Mouse (Mus musculus): Measurements from ENCODE around the gene Ccr2.
"Not testable (repeated sequence)": the region's sequence is repeated elsewhere in the genome, so short reads cannot be mapped to it uniquely, and the experiment has no call there.

Ccr2 gene

DNA sequence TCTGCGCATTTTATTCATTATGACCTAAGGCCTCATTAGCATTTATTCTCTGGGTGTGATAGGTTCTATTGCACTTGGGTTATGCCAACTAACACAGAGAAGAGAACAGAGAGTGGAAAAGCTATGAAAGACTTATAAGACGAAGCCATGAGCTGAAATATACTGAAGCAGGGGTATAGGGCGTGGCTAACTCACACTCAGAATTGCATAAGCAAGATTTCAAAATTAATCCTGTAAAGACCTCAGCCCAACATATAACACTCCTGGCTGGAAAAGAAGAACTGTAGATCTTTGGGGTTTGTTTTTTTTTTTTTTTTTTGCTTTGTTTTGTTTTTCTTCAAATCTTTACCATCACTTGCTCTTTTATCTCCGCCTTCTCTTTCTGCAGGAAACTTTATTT is at the start of gene Ccr2:
Ccr2 (plus strand) TSS at position 228 of the 400 bp plus-strand sequence.
- no peak for DNase-seq (ENCODE audit: low spot score)

DNA sequence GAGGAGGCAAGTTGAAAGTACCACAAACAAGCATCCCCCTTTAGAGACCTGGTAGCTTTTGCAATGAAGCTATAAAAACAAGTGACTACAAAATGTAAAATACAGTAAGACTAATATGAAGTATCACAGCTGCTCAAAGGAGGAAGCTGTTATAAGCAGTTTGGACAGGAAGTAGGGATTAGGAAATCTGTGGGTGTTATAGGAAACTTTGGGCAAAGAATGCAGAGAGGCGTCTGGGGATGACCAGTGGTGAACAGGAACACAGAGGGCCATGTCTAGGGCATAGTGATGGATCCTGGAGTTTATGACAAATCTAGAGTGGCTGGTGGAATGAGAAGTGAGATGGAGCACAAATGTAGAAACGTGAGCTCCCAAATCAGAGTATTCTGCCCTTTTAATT is 48.2 kb upstream of the Ccr2 start:
- no peak for DNase-seq (ENCODE audit: low spot score)

DNA sequence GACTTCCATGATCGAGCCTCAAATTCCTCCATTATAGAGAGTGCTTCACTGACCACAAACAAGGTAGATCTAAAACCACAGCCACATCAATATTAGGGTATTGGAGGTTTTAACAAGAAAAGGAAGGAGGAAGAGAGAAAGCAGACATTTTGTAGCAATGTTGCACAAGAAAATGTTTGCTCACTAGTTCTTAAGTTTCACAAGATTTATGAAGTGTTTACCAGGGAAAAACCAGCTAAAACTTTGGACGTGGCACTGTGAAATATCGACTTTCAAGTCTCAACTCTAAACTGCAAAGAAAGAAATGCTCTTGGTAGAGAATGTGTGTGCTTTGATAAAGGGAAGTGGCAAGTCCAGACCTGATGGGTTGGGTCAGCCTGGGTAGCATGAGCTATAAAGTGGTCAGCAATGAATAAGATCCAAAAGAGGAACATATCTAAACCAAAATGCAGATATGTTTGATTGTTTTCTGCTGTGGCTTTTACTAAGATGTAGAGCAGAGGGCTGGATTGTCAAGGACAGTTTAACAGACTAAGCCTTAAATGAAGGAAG is 45.5 kb upstream of the Ccr2 start:
- no peak for DNase-seq (ENCODE audit: low spot score)

DNA sequence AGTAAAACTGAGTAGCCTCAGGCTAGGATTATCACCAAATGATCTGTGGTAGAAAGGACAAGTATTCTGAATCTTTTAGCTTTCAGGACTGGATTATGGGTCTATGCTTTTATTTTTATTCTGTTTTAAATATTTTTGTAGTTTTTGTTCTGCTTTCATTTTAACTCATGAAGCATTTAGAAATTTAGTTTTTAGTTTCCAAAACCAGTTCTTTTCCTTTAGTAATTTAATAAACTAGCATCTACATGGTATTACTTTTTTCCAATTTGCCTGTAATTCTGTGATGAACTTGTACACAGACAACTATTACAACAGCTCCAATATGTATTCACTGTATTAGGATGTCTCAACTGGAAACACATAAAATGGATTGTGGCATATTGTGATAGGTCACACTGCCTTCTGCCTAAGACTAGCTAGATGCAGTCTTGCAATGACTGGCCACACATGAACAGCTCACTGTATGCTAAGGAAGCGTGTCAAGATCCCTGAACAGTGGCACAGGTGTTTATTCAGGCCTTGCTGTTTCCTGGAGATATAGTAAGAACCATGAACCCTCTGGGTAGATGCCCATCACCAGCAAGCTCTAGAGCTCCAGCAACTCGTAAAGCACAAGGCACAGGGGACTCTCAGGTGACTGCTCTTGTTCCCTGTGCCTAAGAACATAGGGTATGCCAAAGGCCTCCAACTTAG is 41.9 kb upstream of the Ccr2 start:
- DNase-seq (ENCODE audit: low spot score): no peak

DNA sequence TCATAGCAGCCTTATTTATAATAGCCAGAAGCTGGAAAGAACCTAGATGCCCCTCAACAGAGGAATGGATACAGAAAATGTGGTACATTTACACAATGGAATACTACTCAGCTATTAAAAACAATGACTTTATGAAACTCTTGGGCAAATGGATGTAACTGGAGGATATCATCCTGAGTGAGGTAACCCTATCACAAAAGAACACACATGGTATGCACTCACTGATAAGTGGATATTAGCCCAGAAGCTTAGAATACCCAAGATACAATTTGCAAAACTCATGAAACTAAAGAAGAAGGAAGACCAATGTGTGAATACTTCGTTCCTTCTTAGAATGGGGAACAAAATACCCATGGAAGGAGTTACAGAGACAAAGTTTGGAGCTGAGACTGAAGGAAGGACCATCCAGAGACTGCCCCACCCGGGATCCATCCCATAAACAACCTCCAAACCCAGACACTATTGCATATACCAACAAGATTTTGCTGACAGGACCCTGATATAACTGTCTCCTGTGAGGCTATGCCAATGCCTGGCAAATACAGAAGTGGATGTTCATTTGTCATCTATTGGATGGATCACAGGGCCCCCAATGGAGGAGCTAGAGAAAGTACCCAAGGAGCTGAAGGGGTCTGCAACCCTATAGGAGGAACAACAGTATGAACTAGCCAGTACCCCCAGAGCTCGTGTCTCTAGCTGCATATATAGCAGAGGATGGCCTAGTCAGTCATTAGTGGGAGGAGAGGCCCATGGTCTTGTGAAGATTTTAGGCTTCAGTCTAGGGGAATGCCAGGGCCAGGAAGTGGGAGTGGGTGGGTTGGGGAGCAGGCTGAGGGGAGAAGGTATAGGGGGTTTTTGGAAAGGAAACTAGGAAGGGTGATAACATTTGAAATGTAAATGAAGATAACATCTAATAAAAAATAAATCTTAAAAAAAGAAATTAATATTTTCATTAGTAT is 40.0 kb upstream of the Ccr2 start:
- not testable (repeated sequence) for DNase-seq (ENCODE audit: low spot score)

DNA sequence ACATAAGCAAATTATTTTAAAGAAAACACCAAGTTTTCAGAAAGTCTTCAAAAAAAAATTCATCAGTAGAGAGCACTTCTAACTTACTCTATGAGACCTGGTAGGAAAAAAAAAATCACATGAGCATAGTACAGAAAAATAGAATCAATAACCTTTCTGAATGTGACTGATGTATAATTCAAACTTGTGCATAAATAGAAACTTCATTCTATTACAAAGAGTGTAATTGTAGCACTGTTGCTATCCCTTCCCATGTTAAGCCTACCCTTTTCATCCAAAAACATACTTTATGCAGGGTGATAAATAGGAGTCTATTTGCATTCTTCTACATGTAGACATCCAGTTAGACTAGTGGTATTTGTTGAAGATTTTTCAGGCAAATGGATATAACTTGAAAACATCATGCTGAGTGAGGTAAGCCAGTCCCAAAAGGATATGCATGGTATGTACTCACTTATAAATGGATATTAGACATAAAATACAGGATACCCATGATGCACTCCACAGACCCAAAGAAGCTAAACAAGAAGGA is 35.1 kb upstream of the Ccr2 start:
- DNase-seq (ENCODE audit: low spot score): no peak

DNA sequence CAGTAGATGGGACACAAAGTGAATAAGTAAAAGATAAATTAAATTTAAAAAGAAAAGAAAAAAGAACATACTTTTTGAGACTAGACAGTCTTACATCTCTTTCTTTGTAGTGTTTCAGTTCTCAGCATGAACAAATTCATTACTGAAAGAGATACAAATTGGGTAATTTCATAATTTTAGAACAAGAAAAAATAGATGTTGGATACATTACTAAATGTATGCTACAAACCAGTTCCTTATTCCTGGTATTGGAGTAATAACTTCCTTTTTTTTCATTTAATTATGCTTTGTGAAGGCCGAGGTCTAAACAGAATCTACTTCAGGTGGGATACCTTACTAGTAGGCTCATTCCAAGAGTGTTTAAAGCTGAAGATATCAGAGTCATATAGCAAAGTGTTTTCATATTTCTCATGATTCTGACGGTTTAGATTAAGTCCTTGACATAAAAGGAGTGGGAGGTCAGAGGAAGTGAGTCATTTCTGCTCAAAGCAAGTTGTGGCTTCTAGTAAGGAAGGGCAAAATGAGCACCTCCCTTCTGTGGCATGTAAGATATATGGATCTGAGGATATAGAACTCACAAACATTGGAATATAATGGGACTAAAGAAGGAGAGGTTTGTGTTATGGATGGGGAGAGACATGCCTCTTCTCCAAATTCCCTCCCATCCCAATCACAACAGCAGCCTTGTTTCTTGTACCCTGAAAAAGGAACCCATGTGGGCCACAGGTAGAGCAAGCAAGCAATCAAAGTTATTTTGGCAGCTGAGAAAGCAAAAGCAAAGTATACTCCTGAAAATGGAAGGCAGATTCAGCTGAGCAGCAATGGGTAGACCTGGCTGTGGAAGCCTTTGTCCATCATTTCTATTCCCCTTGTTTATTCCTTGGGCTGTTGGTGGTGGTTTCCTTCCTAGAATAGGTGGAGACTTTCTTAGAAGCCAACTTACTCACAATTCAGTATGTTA is 33.4 kb upstream of the Ccr2 start:
- no peak for DNase-seq (ENCODE audit: low spot score)

DNA sequence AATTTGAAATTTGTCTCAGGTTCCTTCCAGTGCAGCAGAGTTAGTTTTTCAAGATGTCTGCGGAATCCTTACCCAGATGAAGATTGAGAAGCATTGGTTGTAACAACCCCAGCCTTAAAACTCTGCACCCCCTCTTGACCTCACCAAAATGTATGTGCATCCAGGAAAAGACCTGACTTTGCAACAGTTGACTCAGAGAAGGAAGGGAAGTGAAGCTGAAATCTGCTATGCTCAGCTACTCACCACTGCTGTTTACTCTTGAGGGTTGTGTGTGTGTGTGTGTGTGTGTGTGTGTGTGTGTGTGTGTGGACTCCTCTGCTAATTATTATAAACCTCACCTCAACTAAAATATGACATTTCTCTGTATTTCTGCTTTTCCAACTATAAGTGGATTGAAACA is 30.2 kb upstream of the Ccr2 start:
- DNase-seq (ENCODE audit: low spot score): no peak

DNA sequence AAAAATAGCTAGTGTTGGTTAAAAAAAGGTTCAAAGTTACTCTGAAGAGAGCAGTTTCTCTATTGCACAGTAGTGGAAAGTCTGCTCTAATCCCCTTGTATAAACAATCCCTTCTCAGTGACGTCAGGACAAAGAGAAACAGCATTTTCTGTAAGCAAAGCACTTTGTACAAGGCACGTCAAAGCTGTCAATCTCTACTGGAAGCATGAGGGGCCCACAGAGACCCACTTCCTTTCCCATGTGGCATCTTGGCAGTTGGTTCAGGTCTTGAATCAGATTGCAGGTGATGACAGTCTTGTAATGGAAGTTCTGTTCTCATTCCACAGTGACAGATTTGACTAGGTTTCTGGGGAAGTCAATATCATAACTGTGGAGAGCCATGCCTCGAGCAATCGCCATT is 21.9 kb upstream of the Ccr2 start:
- no peak for DNase-seq (ENCODE audit: low spot score)

DNA sequence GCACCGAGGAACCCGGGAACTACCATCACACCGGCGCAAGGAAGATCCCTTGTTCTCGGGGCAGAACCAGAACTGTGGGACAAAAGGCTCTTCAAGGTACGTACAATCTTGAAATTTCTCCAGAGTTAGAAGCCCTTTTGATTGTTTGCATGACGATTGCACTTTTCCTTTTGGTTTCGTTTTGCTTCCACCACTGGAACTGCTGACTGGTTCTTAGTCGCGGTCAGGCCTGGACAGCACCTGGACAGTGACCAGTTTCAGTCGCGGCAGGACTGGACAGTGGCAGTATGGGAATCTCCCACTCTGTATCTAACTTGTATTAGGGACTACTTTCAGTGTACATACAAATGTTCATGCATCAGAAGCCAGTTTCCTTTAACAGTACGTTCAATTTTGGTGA is 21.3 kb upstream of the Ccr2 start:
- DNase-seq (ENCODE audit: low spot score): not testable (repeated sequence)

DNA sequence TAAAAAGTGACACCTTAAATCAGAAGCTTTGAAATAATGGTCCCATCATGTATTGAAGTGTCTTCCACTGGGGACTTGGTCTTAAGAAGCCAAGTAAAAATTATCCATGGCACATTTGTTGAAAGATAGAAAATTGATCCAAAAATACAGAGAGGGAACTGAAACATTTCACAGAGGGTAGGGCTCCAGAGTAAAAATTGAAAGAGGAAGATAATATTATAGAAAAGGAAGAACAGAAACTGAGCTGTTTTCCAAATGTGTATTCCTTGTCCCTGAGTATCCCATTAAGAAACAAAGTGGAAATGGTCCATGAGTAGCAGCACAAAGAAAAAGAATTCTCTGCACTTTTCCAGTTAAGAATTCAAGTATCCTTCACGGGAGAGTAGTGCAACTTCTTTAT is 11.3 kb upstream of the Ccr2 start:
- no peak for DNase-seq (ENCODE audit: low spot score)

DNA sequence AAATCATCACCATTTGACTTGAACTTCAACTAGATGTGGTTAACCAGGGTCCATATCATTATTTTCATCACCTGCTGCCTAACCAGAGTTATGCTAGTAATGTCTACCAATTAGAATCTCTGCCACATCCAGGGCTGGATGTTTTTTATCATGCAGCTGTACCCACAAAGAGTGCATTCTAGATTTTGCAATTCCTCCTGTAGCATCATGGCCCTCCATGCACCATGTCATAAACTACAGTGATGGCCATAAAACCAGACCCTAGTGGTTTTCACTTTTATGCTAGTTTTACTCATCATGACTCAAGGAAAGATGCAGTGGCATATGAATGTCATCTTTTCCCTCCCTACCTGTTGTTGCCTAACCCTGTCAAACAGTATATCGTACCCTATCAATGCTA is 2.6 kb upstream of the Ccr2 start:
- DNase-seq (ENCODE audit: low spot score): no peak

DNA sequence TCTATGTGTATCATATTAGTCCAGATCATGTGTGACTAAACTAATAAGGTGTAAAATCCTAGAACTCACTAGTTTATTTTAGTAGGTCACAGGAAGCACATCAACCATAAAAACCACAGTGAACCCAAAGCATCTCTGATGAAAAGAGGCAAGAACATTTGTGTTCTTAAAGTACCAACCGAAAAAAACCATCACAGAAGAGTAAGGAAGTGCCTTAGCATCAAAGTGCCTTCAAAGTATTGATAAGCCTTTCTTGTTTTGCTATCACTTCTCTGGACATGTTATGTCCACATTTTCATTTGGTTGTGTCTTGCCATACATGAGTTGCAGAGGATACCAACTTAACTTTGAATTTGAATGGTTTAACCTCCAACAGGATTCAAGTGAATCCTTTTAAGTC is 1.4 kb upstream of the Ccr2 start:
- DNase-seq (ENCODE audit: low spot score): no peak

DNA sequence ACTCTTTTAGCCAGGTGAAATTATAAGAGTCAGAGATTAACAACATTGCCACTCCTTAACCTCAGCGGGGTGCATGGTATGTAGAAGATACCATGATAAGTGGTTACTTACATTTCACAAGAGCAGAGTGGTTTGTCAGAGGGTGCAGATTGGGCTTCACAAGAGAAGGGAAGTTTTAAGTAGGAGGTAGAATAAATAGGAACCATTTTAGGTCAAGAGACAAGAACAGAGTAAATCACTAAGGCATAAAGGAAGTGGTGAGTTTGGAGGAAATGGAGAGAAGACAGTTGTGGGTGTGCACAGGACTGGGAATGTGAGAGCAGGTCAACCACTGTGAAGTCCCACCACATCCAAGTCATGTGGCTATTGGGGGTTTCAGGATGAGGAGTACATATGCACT is 1.4 kb downstream of the Ccr2 start:
- DNase-seq (ENCODE audit: low spot score): no peak

DNA sequence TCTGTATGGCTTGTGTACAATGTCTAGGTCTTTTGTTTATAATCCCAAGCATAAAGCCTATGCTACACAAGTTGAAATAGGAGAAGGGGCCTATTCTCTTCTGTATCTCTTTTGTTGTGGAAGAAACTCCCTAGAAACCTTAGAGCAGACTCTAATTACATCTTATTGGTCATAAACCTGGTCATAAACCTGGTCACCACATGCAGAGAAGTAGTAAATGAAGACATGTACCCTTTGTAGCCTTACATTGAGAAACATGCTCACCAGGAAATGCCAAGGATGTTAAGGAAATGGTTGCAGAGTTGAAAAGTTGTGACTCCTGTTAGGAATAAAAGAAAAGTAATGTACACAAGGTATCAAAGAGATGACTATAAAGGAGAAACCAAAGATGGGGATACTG is 3.4 kb downstream of the Ccr2 start:
- DNase-seq (ENCODE audit: low spot score): no peak

DNA sequence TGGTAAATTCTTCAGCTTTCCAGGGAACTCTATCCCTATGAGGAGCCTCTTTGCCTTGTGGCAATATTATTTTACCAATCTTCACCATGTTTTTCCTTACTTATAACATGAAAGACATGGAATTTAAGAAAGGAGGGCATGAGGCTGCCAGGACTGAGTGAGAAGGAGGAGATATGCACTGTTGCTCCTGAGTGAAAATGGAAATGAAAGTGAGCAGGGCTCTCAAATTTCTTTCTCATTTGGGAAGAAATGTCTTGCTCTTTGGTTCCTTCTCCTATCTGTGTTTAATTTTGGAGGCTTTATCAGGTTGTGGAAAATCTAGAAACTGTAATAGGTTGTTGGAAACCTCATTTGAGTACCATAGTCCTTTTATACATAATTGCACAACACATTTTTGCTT is 5.5 kb downstream of the Ccr2 start:
- DNase-seq (ENCODE audit: low spot score): no peak

DNA sequence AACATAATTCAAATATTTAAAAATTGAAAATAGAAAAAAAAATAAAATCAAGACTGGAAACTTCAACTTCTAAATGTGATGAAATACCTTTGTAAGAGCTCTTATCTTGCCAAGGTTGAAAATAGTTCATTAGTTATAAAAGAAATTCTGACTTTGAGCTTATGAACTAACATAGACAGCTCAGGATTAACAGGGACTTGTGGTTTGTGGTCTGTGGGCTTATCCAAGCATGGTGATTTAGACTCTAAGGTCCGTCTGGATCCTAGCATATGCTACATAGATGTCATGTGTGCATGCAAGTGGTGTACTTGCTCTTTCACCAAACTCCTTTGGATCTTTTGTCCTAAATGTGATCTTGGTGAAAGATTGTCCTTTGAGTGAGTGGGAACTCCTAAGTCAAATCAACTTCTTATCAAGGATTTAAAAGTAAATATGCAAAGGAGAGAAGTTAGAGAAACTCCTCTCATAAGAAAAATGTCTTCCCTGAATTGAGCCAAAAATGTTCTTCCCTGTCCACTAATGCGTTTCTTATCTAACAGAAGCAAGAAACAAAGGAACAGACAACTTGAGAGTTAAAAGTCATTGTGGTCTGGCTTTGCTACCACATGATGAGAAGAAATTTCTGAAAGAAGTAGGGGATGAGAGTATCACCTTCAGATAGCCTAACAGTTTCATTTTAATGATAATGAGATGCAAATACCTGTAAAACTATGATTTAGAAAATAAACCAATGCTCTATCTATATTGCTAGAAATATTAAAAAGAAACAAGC is 6.8 kb downstream of the Ccr2 start:
- DNase-seq (ENCODE audit: low spot score): no peak

DNA sequence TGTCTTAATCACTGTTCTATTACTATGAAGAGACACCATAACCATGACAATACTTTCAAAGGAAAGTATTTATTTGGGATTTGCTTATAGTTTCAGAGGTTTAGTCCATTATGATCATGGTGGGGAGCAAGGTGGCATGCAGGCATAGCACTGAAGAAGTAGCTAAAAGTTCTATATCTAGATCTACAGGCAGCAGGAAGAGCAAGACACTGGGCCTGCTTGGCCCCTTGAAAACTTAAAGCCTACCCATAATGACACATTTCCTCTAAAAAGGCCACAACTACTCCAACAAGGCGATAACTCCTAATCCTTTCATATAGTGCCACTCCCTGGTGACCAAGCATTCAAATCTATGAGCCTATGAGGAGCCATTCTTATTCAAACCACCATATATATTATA is 10.2 kb downstream of the Ccr2 start:
- no peak for DNase-seq (ENCODE audit: low spot score)

DNA sequence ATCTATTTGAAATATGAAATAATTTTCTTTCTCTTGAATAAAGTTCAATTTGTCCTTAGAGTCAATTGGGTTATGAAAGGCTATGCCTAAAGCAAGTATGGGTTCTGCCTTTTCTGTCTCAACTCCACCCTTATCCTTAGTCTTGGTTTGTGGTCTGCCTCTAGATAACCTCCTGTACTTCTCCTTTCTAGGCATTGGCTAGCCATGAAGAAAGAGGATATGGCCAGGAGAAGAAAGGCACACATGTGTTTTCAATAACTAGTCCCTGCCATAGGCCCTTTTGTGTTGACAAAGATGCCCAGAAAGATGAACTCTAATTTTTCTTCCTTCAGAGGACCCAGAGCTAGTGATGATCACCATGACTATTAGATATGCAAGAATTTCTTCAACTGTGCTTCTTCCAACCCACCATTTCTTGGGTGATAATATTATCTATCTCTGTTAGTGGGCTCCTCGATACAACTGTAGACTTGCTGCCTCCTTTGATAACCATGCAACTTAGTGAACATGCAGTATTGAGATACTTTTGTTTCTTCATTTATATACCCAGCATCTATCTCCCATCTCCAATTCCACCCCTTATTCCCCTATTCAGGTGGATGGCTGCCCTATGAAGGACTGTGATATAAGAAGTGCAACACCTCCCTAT is 11.0 kb downstream of the Ccr2 start:
- no peak for DNase-seq (ENCODE audit: low spot score)

DNA sequence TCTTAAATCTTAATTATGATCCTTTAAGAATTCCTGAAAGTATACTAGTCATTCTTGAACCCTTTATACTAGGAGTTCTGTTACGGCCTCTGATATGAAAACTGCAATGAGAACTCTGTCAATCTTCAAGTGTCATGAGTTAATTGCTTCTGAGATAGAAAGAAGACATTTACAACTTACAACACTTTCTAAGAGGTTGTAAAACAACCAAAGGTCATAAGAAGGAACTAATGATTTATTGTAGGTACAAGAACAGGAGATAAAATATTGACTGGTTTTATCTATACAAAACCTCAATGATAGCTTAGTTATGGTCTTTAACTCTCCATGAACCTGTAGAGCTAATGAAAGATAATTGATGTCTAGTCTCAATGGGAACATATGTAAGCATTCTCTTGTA is 12.0 kb downstream of the Ccr2 start:
- DNase-seq (ENCODE audit: low spot score): no peak
